Mouse (Mus musculus) hindbrain, embryonic 16.5 days (tissue): ENCODE results near the gene Itpk1. TPM values are rescaled to one million over a fixed set of nuclear protein-coding genes. Genes with fewer than 3 reads are reported as not detected.

Source experiments
- ATAC-seq: fragments of 200-750 bp; cut with Nextera tagmentation; 2 replicates; pipeline ENCODE4 v1.8.0; 2017; ENCODE audit warnings: moderate TSS enrichment, moderate library complexity
- H3K27ac ChIP-seq: fragments of 300-500 bp; sonication (generic); 2 replicates; pipeline ENCODE4 v1.5.1; 2014; ENCODE audit warnings: low read depth, mild to moderate bottlenecking, control low read depth, low read length, moderate library complexity
- H3K27me3 ChIP-seq: fragments of 300-500 bp; sonication (generic); replicated peaks from 2 replicates; pipeline ENCODE4 v1.6.1; 2014; ENCODE audit warnings: low read length; ENCODE audit not compliant: control insufficient read depth, insufficient read depth
- H3K36me3 ChIP-seq: fragments of 300-500 bp; sonication (generic); 2 replicates; pipeline ENCODE4 v1.6.1; 2014; ENCODE audit warnings: mild to moderate bottlenecking, low read length, moderate library complexity, mixed read lengths; ENCODE audit not compliant: control insufficient read depth, insufficient read depth
- H3K4me1 ChIP-seq: fragments of 300-500 bp; sonication (generic); 2 replicates; pipeline ENCODE4 v1.6.1; 2014; ENCODE audit warnings: low read depth, low read length; ENCODE audit not compliant: control insufficient read depth, insufficient read depth
- H3K4me2 ChIP-seq: fragments of 300-500 bp; sonication (generic); 2 replicates; pipeline ENCODE4 v1.6.1; 2014; ENCODE audit warnings: mild to moderate bottlenecking, low read length, control low read depth, moderate library complexity
- H3K4me3 ChIP-seq: fragments of 300-500 bp; sonication (generic); 2 replicates; pipeline ENCODE4 v1.5.1; 2014; ENCODE audit warnings: mild to moderate bottlenecking, low read length, control low read depth, moderate library complexity
- H3K9ac ChIP-seq: fragments of 300-500 bp; sonication (generic); 2 replicates; pipeline ENCODE4 v1.6.1; 2014; ENCODE audit warnings: low read depth, mild to moderate bottlenecking, control low read depth, low read length, moderate library complexity
- H3K9me3 ChIP-seq: fragments of 300-500 bp; sonication (generic); 2 replicates; pipeline ENCODE4 v1.6.1; 2014; ENCODE audit warnings: mild to moderate bottlenecking, low read length, moderate library complexity; ENCODE audit not compliant: control insufficient read depth
- WGBS: fragments of 180-500 bp; shearing (Covaris S2); extraction: QIAGEN DNeasy Blood & Tissue Kit; methylation state at CpG from one replicate; pipeline ENCODE4 v1.1.7; 2014; 5-methylcytosine and 5-hydroxymethylcytosine counted together
- polyA plus RNA-seq: library from polyadenylated mRNA; unstranded; fragments of >200 nt; fragmentation: Nextera tagmentation; extraction: Ambion mirVana; gene quantifications from 2 replicates; pipeline ENCODE4 v1.2.1, GENCODE M21; 2015

Itpk1 gene
- polyA plus RNA-seq, 1 experiment from 2014 or later: 41.2 TPM

DNA sequence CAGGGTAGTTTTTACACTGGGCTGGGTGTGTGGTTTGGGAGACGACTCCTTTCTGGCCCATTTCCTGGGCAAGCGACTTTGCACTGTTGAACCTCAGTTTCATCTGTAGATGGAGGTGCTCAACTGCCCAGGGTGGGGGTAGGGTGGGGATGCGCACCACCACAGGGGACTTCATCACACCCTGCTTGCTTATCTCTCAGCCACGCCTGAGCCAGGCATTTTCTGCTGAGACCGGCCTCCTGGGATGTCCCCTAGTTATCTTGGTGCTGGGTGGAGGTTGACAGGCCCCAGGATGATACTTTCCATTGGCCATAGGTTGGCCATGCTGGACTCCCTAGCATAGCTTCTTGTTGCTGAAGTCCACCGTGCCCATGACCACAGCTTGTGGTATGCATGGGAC, 139.6 kb downstream of the Itpk1 start:
- WGBS: 84% methylated on average over 6 of the region's 6 CpGs
- no peak for ATAC-seq
- Histone ChIP-seq H3K4me3 (no peak overlapping the region), H3K36me3 (peaks cover 9% of the 10 kb centered on the region; the same call in 1 of the 2 replicates), H3K9me3 (no peaks in the 10 kb centered on the region), H3K4me2 (no peak overlapping the region), H3K4me1 (no peaks in the 10 kb centered on the region), H3K27me3 (no peaks in the 10 kb centered on the region), H3K27ac (no peak overlapping the region), H3K9ac (no peak overlapping the region)

DNA sequence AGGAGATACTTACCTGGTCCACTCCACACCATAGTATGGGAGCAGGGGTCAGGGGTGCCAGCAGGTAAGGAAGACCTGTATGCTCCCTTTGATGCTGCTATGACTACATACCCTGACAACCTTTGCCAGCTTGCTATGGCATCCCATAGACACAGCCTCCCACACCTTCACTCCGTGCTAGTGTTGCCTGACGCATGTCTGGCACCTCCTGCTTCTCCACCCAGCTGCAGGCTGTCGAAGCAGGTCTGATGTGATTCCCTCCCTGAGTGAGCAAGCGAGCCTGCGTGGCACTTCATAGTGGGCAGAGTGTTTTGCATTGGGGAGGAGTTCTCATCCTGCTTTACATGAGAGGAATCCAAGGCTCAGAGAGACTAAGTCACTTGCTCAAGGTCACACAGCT, 147.4 kb downstream of the Itpk1 start:
- H3K4me2 ChIP-seq: no peak overlapping the region
- 80% methylated on average over 5 of the region's 5 CpGs for WGBS
- no peaks in the 10 kb centered on the region for H3K9me3 ChIP-seq
- H3K27me3 ChIP-seq: no peaks in the 10 kb centered on the region
- no peak overlapping the region for H3K4me3 ChIP-seq
- ATAC-seq: no peak
- no peak overlapping the region for H3K9ac ChIP-seq
- H3K4me1 ChIP-seq: peaks cover 9% of the 10 kb centered on the region
- H3K36me3 ChIP-seq: 0 out of 2 replicates have a peak, but pooled peaks cover 4% of the 10 kb centered on the region
- H3K27ac ChIP-seq: no peak overlapping the region

DNA sequence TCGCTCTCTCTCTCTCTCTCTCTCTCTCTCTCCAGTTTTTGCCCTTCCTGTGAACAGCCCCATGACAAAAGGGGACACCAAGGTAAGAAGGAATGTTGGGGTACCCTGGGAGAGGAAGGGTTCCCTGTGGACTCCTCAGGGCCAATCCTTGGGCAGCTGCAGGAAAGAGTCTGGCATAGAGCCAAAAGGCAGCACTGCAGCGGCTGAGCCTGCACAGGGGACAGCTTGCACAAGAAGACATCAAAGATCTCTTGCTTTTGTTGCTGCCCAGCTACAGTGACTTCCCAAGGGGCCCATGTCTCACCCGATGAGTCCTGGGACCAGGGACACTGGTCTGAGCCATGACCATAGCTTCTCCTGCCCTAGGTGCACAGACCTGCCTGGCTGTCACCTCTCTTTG, 148.9 kb downstream of the Itpk1 start:
- H3K27ac ChIP-seq: no peak overlapping the region
- no peaks in the 10 kb centered on the region for H3K9me3 ChIP-seq
- H3K4me2 ChIP-seq: peak overlapping the region; percentile 57
- H3K9ac ChIP-seq: peak overlapping the region; percentile 87
- 60% methylated on average over 3 of the region's 3 CpGs for WGBS
- no peak for ATAC-seq
- H3K4me1 ChIP-seq: peaks cover 9% of the 10 kb centered on the region
- peak overlapping the region; percentile 76 for H3K4me3 ChIP-seq
- no peaks in the 10 kb centered on the region for H3K27me3 ChIP-seq
- 0 out of 2 replicates have a peak, but pooled peaks cover 4% of the 10 kb centered on the region for H3K36me3 ChIP-seq

DNA sequence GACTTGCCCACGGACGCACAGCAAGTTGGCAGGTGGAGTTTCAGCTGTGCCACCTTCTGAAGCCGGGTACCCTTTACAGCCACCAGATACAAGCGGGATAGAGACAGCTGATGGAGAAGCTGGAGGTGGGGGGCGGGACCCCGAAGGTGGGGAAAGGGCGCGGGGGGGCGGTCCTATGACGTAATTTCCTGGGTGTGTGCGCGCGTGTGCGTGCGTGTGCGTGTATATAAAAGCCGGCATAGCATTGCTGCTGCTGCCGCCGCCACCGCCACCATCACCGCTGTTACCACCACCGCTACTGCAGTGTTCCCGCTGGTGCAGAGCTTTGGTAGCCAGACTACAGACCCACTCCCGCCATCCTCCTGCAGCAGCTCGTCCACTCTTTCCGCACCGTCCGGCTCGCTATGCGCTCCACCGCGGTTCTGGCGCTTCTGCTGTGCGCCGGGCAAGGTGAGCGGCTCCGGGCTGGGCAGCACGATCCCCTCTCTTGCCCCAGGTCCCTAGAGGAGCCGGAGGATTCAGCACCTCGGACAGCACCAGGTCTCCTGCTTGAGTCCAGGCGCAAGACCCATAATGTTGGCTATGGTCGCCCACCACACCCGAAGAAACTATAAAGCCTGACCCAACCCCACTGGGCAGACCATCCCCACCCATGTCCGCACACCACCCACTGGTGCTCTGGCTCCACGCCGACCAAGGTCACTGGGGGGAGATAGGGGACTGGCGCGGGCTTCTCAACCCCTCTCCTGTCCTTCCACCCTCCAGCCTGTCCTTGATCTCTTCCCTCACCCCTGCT, 149.8 kb downstream of the Itpk1 start, which contains the start of gene Chga:
Gene Chga, plus strand, starts transcription at position 249 of the 796 bp plus-strand sequence.
- Histone ChIP-seq H3K27ac (peak within 1 kb of the TSS; percentile 77), H3K4me2 (peak within 1 kb of the TSS; percentile 57), H3K4me1 (peaks cover 9% of the 10 kb centered on the region), H3K36me3 (0 out of 2 replicates have a peak, but pooled peaks cover under 1% of the 10 kb centered on the region), H3K4me3 (peak within 1 kb of the TSS; percentile 76), H3K9me3 (no peaks in the 10 kb centered on the region), H3K27me3 (no peaks in the 10 kb centered on the region), H3K9ac (peak within 1 kb of the TSS; percentile 87)
- ATAC-seq: peak; percentile 85
- 5% methylated on average over 44 of the region's 48 CpGs for WGBS

DNA sequence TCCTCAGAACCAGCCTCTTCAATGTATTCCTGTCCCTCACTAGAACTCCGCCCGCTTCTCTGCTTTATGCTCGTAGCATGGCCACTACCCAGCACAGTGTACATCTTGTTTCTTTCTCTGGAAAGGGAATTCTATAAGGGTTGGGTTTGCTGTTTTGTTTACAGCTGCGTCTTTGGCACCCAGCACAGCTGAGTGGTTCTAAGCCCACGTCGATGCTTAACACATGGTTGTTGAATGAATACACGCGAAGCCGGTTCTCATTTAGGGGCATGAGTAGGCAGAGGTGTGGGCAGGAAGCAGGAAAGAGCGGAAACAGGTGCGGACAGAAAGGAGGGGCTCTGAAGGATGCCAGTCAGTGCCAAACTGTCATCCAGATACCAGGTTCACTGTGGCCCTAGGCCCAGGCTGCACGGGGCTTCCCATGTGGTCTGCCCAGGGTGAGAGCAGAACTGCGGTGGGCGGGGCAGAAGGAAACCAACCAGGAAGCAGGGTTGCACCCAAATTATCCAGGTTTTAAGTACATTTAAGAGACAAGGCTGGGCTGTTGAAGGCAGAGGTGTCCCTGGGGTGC, 150.9 kb downstream of the Itpk1 start:
- no peak overlapping the region for H3K4me3 ChIP-seq
- ATAC-seq: no peak; the same call in 1 of the 2 replicates
- no peaks in the 10 kb centered on the region for H3K36me3 ChIP-seq
- no peaks in the 10 kb centered on the region for H3K9me3 ChIP-seq
- no peak overlapping the region for H3K27ac ChIP-seq
- 78% methylated on average over 14 of the region's 14 CpGs for WGBS
- H3K9ac ChIP-seq: no peak overlapping the region
- peak overlapping the region; percentile 57 for H3K4me2 ChIP-seq
- peaks cover 9% of the 10 kb centered on the region for H3K4me1 ChIP-seq
- H3K27me3 ChIP-seq: no peaks in the 10 kb centered on the region

DNA sequence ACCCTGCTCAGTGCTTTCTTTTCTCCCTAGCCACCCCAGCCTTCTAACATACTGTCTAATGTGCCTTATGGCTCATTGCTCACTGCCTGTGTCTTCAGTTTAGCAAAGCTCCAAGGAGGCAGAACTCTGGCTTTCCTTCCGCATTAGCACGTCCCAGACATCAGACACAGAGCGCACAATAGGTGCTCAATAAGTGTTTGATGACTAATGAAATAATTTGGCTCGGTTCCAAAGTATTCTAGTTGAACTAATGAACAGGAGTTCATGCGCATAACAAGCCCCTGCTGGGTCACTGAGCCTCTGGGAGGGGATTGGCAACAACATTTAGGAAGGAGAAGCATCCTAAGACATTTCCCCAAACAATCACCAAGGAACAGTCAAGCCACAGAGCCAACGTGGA, 152.7 kb downstream of the Itpk1 start:
- H3K27ac ChIP-seq: no peak overlapping the region

DNA sequence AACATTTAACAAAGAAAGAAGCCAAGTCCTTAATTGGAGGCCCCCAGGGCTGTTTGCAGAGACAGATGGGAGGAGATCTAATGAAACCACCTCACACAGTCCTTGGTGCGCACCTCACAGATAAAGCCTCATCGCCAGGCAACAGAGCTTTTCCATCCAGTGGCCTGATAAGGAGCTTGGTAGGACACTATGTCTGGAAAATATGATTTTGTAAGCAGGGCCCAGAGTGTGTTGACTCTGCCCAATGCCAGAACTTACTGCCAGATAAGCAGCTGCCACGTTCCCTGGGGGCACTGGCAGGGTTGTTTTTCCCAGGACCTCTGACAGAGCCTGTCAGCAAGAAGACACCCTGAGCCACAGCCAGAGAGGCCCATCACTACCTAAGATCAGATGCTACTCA, 153.5 kb downstream of the Itpk1 start:
- Histone ChIP-seq H3K4me2 (no peak overlapping the region), H3K9ac (no peak overlapping the region), H3K4me1 (peaks cover 8% of the 10 kb centered on the region), H3K27me3 (no peaks in the 10 kb centered on the region), H3K4me3 (no peak overlapping the region), H3K36me3 (no peaks in the 10 kb centered on the region), H3K27ac (no peak overlapping the region), H3K9me3 (no peaks in the 10 kb centered on the region)
- no peak for ATAC-seq
- WGBS: 67% methylated on average over 3 of the region's 3 CpGs

More for the DNA sequence above, 152.7 kb downstream of the Itpk1 start:
- Histone ChIP-seq H3K27me3 (no peaks in the 10 kb centered on the region), H3K4me1 (peaks cover 9% of the 10 kb centered on the region), H3K9me3 (no peaks in the 10 kb centered on the region), H3K9ac (no peak overlapping the region), H3K4me3 (no peak overlapping the region), H3K36me3 (no peaks in the 10 kb centered on the region), H3K4me2 (no peak overlapping the region)
- ATAC-seq: no peak
- 38% methylated on average over 6 of the region's 6 CpGs for WGBS

DNA sequence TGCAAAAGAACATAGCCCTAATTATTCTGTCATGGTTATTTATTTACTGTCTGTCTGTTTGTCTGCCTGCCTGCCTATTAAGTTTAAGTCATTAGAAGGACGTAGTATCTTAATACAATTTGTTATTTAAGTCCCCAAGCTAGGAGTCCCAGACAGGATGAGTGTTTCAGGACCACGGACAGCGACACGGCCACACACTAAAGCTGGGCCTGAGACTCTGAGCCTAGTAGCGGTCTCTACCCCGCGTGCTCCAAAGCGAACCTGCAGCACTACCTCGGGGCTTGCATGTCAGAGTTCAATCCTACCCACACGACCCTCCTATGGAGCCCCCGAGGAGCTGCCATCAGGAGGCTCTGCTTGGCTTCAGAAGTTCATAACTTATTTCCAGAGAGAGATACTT, 154.2 kb downstream of the Itpk1 start:
- Histone ChIP-seq H3K27ac (no peak overlapping the region), H3K4me2 (no peak overlapping the region), H3K9me3 (no peaks in the 10 kb centered on the region), H3K36me3 (no peaks in the 10 kb centered on the region), H3K9ac (no peak overlapping the region), H3K4me1 (peaks cover 1% of the 10 kb centered on the region), H3K27me3 (no peaks in the 10 kb centered on the region), H3K4me3 (no peak overlapping the region)
- ATAC-seq: no peak
- WGBS: 2% methylated on average over 11 of the region's 11 CpGs

DNA sequence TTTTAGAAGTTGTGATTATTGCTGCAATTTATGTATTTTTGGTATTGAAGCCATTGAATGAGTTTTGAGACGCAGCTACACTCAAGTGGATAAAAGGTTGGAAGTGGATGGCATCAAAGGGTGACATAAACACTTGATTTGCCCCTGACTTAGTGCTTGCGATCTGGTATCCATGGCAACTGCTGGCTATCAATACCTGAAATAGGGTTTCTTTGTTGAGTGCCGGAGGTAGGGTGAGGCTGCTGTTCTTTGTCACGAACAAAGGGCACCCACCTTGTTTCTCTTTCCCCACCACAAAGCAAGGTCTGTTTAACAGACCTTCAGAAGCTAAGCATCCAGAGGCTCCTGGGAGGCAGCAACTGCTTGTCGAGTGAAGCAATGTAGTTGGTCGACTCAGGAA, 159.6 kb downstream of the Itpk1 start:
- H3K27ac ChIP-seq: no peak overlapping the region

More for the DNA sequence above, 159.6 kb downstream of the Itpk1 start:
- Histone ChIP-seq H3K36me3 (no peaks in the 10 kb centered on the region), H3K4me2 (no peak overlapping the region), H3K9me3 (no peaks in the 10 kb centered on the region), H3K4me3 (no peak overlapping the region), H3K4me1 (no peaks in the 10 kb centered on the region), H3K9ac (no peak overlapping the region), H3K27me3 (no peaks in the 10 kb centered on the region)
- 64% methylated on average over 6 of the region's 6 CpGs for WGBS
- no peak for ATAC-seq
